Mouse (Mus musculus) ES-Bruce4 (cell line): ENCODE data around the gene Snd1.

Source experiments
- CTCF ChIP-seq: IDR thresholded peaks from one replicate; pipeline ENCODE4 v1.8.1; 2011; ENCODE audit warnings: low read depth, low read length
- EP300 ChIP-seq: IDR thresholded peaks from 2 replicates; pipeline ENCODE4 v1.6.1; 2011; ENCODE audit warnings: low read depth, low read length; ENCODE audit not compliant: insufficient read depth
- POLR2A ChIP-seq: IDR thresholded peaks from one replicate; pipeline ENCODE4 v1.8.1; 2011; ENCODE audit warnings: low read length; ENCODE audit not compliant: insufficient read depth

GRCm38 (mm10) chr6:28827565-28827964 is 352.6 kb downstream of the Snd1 start:
- TF ChIP-seq CTCF (no peak), EP300 (no peak), POLR2A (no peak)
